In the genomic region with DNA sequence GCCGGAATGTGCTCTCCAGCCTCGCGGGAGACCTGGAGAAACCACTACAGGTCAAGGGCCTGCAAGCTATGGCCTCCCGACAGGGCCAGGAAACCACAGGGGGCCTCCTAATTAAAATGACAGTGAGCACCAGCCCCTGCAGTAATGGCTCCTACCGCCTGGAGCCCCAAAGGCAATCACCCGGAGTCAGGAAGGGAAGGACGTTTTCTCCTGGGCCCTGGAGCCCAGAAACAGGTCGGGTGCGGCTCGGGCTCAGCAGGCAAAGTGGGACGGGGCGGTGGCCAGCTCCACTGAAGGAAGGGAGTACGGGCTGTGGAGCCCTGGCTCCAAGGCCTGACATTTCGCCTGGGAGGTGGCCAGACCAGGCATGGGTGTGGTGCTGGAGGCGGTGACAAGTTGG, we compare ENCODE assay signal across 9 mouse cellular contexts. TPM values are rescaled to one million over a fixed set of nuclear protein-coding genes. Genes with fewer than 3 reads are reported as not detected.
A peak's percentile ranks its signal among the peaks of the same experiment; 100 is the strongest.
DNase-seq lines count a peak whose midpoint lies in the region; ATAC-seq and TF ChIP-seq lines count a peak whose summit lies in the region.
"Had no signal": no experiment of that assay in that cellular context is flagged by ENCODE, and none has a peak within 500 bp of the region (broad histone marks: within the 10 kb centered on the region; RNA-seq: fewer than 3 reads in every experiment).

No protein-coding gene starts in this region.

- H3K9ac ChIP-seq in ES-Bruce4 (ENCODE audit: low read depth, poor library complexity, severe bottlenecking): no peak overlapping the region
- no peak overlapping the region for H3K9ac ChIP-seq in kidney, postnatal 0 days (ENCODE audit: low read depth, low read length)

- no peaks in the 10 kb centered on the region for H3K9me3 ChIP-seq in ES-Bruce4 (replicated peaks; ENCODE audit: control insufficient read depth, insufficient read depth, low read length, poor library complexity, severe bottlenecking)
- H3K9me3 ChIP-seq in heart, embryonic 10.5 days: no peaks in the 10 kb centered on the region
- no peaks in the 10 kb centered on the region for H3K9me3 ChIP-seq in kidney, postnatal 0 days (replicated peaks; ENCODE audit: low read length)

- WGBS in heart, embryonic 10.5 days: 17% methylated on average over 15 of the region's 15 CpGs
- 19% methylated on average over 15 of the region's 15 CpGs for WGBS in kidney, postnatal 0 days

- H3K27me3 ChIP-seq in ES-Bruce4 (ENCODE audit: control insufficient read depth, insufficient read depth, low read length, poor library complexity, severe bottlenecking) (no peaks in the 10 kb centered on the region), myocyte (ENCODE audit: control insufficient read depth, insufficient read depth, insufficient read length) (no peaks in the 10 kb centered on the region)
- peaks cover 73% of the 10 kb centered on the region for H3K27me3 ChIP-seq in heart, embryonic 10.5 days (ENCODE audit: insufficient read depth, poor library complexity, severe bottlenecking)
- no peaks in the 10 kb centered on the region for H3K27me3 ChIP-seq in kidney, postnatal 0 days (ENCODE audit: insufficient read depth, low read length)

- H3K4me2 ChIP-seq in kidney, postnatal 0 days (ENCODE audit: low read length): no peak overlapping the region
- H3K4me2 ChIP-seq in myocyte (ENCODE audit: low read depth): peak overlapping the region; percentile 46

- H3K4me3 ChIP-seq in ES-Bruce4 (ENCODE audit: low read depth, low read length) (0 out of 2 replicates have a peak overlapping the region, but pooled peaks have one; percentile 5), myocyte (no peak overlapping the region)
- peak overlapping the region; percentile 25; the same call in 1 of the 2 replicates for H3K4me3 ChIP-seq in heart, embryonic 10.5 days
- H3K4me3 ChIP-seq in kidney, postnatal 0 days (replicated peaks; ENCODE audit: low read depth, low read length): no peak overlapping the region

- peak; percentile 38 for DNase-seq in adrenal gland, postnatal 10 days
- no peak for DNase-seq in adrenal gland, postnatal 25 days
- no peak for DNase-seq in heart, embryonic 10.5 days (ENCODE audit: low spot score)
- peak; percentile 61 for DNase-seq in kidney, postnatal 0 days (ENCODE audit: low spot score)
- DNase-seq in urinary bladder, postnatal 10 days (ENCODE audit: low spot score): no peak
- no peak for DNase-seq in right cerebral cortex, postnatal 14 days

- H3K36me3 ChIP-seq in ES-Bruce4 (ENCODE audit: control insufficient read depth, insufficient read depth, low read length, poor library complexity, severe bottlenecking): no peaks in the 10 kb centered on the region
- H3K36me3 ChIP-seq in heart, embryonic 10.5 days: no peaks in the 10 kb centered on the region
- H3K36me3 ChIP-seq in kidney, postnatal 0 days (ENCODE audit: insufficient read depth, low read length): no peaks in the 10 kb centered on the region; the same call in 1 of the 2 replicates
- no peaks in the 10 kb centered on the region for H3K36me3 ChIP-seq in myocyte (ENCODE audit: control insufficient read depth, insufficient read depth)

- TF ChIP-seq CTCF in ES-Bruce4 (IDR thresholded peaks at IDR 0.05; ENCODE audit: low read depth, low read length): no peak
- no peak; the same call in 1 of the 2 replicates for TF ChIP-seq CTCF in kidney, postnatal 0 days (IDR thresholded peaks at IDR 0.05; ENCODE audit: low read depth)

- peaks cover 9% of the 10 kb centered on the region for H3K4me1 ChIP-seq in ES-Bruce4 (ENCODE audit: control insufficient read depth, insufficient read depth, low read length)
- H3K4me1 ChIP-seq in heart, embryonic 10.5 days: peaks cover 27% of the 10 kb centered on the region
- peaks cover 11% of the 10 kb centered on the region for H3K4me1 ChIP-seq in kidney, postnatal 0 days (replicated peaks; ENCODE audit: insufficient read depth, low read length)

- TF ChIP-seq POLR2A in ES-Bruce4 (IDR thresholded peaks at IDR 0.05; ENCODE audit: insufficient read depth, low read length): no peak
- no peak for TF ChIP-seq POLR2A in myocyte (IDR thresholded peaks at IDR 0.05; ENCODE audit: insufficient read length, low read depth)

- ATAC-seq in kidney, postnatal 0 days (replicated peaks; ENCODE audit: low FRiP score, low read depth): peak; percentile 18

- peak overlapping the region; percentile 90 for H3K27ac ChIP-seq in ES-Bruce4 (ENCODE audit: insufficient read depth, low read length)
- peak overlapping the region; percentile 62 for H3K27ac ChIP-seq in heart, embryonic 10.5 days
- H3K27ac ChIP-seq in kidney, postnatal 0 days: peak overlapping the region; percentile 67

- no peaks in the 10 kb centered on the region for H3K79me2 ChIP-seq in myocyte (ENCODE audit: control insufficient read depth, insufficient read depth)

- no peak overlapping the region for H3ac ChIP-seq in myocyte (ENCODE audit: control insufficient read depth, insufficient read length)

- peak; percentile 75 for TF ChIP-seq EP300 in ES-Bruce4 (IDR thresholded peaks at IDR 0.05; ENCODE audit: insufficient read depth, low read depth, low read length)

TF ChIP-seq in myocyte, 11 proteins besides CTCF, POLR2A, EP300 and RAD21:
- TF ChIP-seq POLR2AphosphoS2 (IDR thresholded peaks at IDR 0.05; ENCODE audit: insufficient read length, low read depth): no peak
- no peak for TF ChIP-seq SRF (IDR thresholded peaks at IDR 0.05; ENCODE audit: control insufficient read depth, insufficient read length, low read depth)
- no peak for TF ChIP-seq CEBPB (IDR thresholded peaks at IDR 0.05; ENCODE audit: insufficient read depth, poor library complexity, severe bottlenecking)
- no peak for TF ChIP-seq MYOD1 (IDR thresholded peaks at IDR 0.05; ENCODE audit: control insufficient read depth in 1 of 3, insufficient read length in 2 of 3, low read depth in 2 of 3)
- no peak for TF ChIP-seq REST (IDR thresholded peaks at IDR 0.05; ENCODE audit: insufficient read depth, insufficient read length)
- TF ChIP-seq MAX (IDR thresholded peaks at IDR 0.05; ENCODE audit: low read depth): no peak
- TF ChIP-seq MYOG (IDR thresholded peaks at IDR 0.05; ENCODE audit: control insufficient read depth in 1 of 3, insufficient read depth in 1 of 3, insufficient read length in 2 of 3, low read depth in 2 of 3): no peak
- no peak for TF ChIP-seq E2F4 (IDR thresholded peaks at IDR 0.05; ENCODE audit: insufficient read depth)
- no peak for TF ChIP-seq USF1 (IDR thresholded peaks at IDR 0.05; ENCODE audit: low read depth)
TF ChIP-seq in myocyte: peak in this region for 0.

RNA-seq across cellular contexts. Expression of gene Myrf, which starts 26.5 kb away (rescaled TPM):
- 1 to 10 TPM; 4.9 to 6.4 TPM for total RNA-seq in adrenal gland, postnatal 10 days (2021)
- 0.67 and 1.4 TPM in 2 replicates for total RNA-seq in adrenal gland, postnatal 25 days (2021)
- polyA plus RNA-seq in ES-Bruce4 (2011; ENCODE audit: insufficient read depth, insufficient read length, low read depth, missing spikeins) (15.0 and 15.9 TPM in 2 replicates), myocyte (2012; fragmentation: generic; extraction: Trizol) (1.5 TPM)
- polyA plus RNA-seq in heart, embryonic 10.5 days (2016; fragmentation: Nextera tagmentation; extraction: Ambion mirVana): 17.4 and 30.6 TPM in 2 replicates
- polyA plus RNA-seq in kidney, postnatal 0 days (2015; fragmentation: Nextera tagmentation; extraction: Ambion mirVana): 1.2 and 1.5 TPM in 2 replicates

RNA-seq across cellular contexts. Expression of gene Dagla, which starts 37.6 kb away (rescaled TPM):
- total RNA-seq in adrenal gland, postnatal 10 days (2021): 1 to 10 TPM; 6.3 to 8.4 TPM
- 5.5 and 7.3 TPM in 2 replicates for total RNA-seq in adrenal gland, postnatal 25 days (2021)
- polyA plus RNA-seq in ES-Bruce4 (2011; ENCODE audit: insufficient read depth, insufficient read length, low read depth, missing spikeins): 1.2 and 1.6 TPM in 2 replicates
- 1.2 TPM in 2 replicates for polyA plus RNA-seq in heart, embryonic 10.5 days (2016; fragmentation: Nextera tagmentation; extraction: Ambion mirVana)
- 2.0 and 2.2 TPM in 2 replicates for polyA plus RNA-seq in kidney, postnatal 0 days (2015; fragmentation: Nextera tagmentation; extraction: Ambion mirVana)
- 9.6 TPM for polyA plus RNA-seq in myocyte (2012; fragmentation: generic; extraction: Trizol)
- total RNA-seq: common myeloid progenitor, adult 5-6 weeks had no signal

Comparison
In these comparisons a context has a peak if more than half of its experiments do, and no peak if none do; other contexts are left out.
1. DNase-seq: peak in adrenal gland, postnatal 10 days (single experiment) and kidney, postnatal 0 days (single experiment); none in adrenal gland, postnatal 25 days (single experiment), heart, embryonic 10.5 days (single experiment), urinary bladder, postnatal 10 days (single experiment) and right cerebral cortex, postnatal 14 days (single experiment).
2. H3K4me3 ChIP-seq: peak in ES-Bruce4 (single experiment) and heart, embryonic 10.5 days (single experiment); none in kidney, postnatal 0 days (single experiment) and myocyte (single experiment).
3. Peak in every context shown above with its lines, with median percentiles within 50 percentile points of each other: H3K27ac ChIP-seq.